Mouse (Mus musculus): Measurements from ENCODE around the gene Mog. TPM values are rescaled to one million over a fixed set of nuclear protein-coding genes. Genes with fewer than 3 reads are reported as not detected.
"Not testable (repeated sequence)": the region's sequence is repeated elsewhere in the genome, so short reads cannot be mapped to it uniquely, and the experiment has no call there.

Gene Mog
- polyA plus RNA-seq, 1 experiment from 2014 or later = 0.19 TPM

DNA sequence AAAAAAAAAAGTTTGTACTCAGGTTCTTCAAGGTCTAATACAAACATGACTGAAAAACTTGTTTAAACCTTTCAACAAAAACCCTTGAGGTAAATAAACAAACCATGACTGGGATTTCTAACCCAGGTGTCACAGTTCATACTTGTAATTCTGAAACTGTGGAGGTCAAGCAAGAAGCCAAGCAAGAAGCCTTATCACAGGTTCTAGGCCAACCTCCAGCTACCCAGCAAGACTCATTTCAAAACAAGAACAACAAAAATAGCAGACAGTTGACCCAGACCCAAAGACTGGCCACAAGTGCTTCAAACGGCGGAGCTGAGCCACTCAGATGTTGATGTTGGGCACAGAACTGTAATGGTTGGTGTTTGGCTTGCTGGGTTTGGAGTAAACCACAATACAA lies 28.7 kb downstream of the Mog start:
- no peaks in the 10 kb centered on the region for H3K36me3 ChIP-seq (ENCODE audit: control insufficient read depth, insufficient read depth, low read length)
- no peaks in the 10 kb centered on the region for H3K4me1 ChIP-seq (ENCODE audit: control insufficient read depth, insufficient read depth, low read length)
- no peak overlapping the region for H3K9ac ChIP-seq (replicated peaks; ENCODE audit: low read depth, low read length)
- no peaks in the 10 kb centered on the region for H3K9me3 ChIP-seq (ENCODE audit: control insufficient read depth, low read depth, low read length)
- no peak overlapping the region for H3K27ac ChIP-seq (ENCODE audit: low read length)
- H3K27me3 ChIP-seq (ENCODE audit: control insufficient read depth, insufficient read depth, low read length) = no peaks in the 10 kb centered on the region
- WGBS = 83% methylated on average over 2 of the region's 2 CpGs
- no peak overlapping the region for H3K4me3 ChIP-seq (ENCODE audit: low read depth, low read length)
- no peak for ATAC-seq (ENCODE audit: insufficient number of reproducible peaks, insufficient read depth, low FRiP score, low read depth)
- no peak overlapping the region for H3K4me2 ChIP-seq (replicated peaks; ENCODE audit: low read depth, low read length)

DNA sequence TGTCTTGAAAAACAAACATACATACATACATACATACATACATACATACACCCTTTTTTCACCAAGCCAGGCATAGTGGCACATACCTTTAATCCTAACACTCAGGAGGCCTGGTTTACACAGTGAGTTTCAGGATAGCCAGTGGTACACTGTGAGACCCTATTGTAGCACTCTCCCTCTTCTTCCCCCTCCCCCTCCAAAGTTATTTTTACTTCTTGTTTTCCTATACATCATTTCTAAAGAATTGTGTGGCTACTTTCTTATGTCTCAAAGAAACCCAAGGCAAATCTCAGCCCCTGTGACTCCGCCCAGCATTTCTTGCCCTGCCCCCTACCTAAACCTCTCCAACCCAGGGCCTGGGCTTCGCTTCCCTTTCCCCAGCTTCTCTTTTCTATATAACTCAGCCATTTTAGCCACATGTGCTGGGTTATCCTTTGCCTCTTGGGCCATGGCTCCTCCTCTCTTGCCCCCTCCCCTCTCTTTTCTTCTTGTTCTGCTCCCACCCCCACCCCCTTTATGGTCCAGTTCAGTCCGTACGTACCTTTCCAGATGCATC lies 29.4 kb downstream of the Mog start:
- no peak overlapping the region for H3K27ac ChIP-seq (ENCODE audit: low read length)
- no peak overlapping the region for H3K4me3 ChIP-seq (ENCODE audit: low read depth, low read length)
- H3K9ac ChIP-seq (replicated peaks; ENCODE audit: low read depth, low read length) = no peak overlapping the region
- no peak for ATAC-seq (ENCODE audit: insufficient number of reproducible peaks, insufficient read depth, low FRiP score, low read depth)
- no peak overlapping the region for H3K4me2 ChIP-seq (replicated peaks; ENCODE audit: low read depth, low read length)
- H3K27me3 ChIP-seq (ENCODE audit: control insufficient read depth, insufficient read depth, low read length) = 0 out of 2 replicates have a peak, but pooled peaks cover 4% of the 10 kb centered on the region
- 82% methylated on average over 4 of the region's 4 CpGs for WGBS
- H3K36me3 ChIP-seq (ENCODE audit: control insufficient read depth, insufficient read depth, low read length) = no peaks in the 10 kb centered on the region
- H3K4me1 ChIP-seq (ENCODE audit: control insufficient read depth, insufficient read depth, low read length) = no peaks in the 10 kb centered on the region
- H3K9me3 ChIP-seq (ENCODE audit: control insufficient read depth, low read depth, low read length) = no peaks in the 10 kb centered on the region

DNA sequence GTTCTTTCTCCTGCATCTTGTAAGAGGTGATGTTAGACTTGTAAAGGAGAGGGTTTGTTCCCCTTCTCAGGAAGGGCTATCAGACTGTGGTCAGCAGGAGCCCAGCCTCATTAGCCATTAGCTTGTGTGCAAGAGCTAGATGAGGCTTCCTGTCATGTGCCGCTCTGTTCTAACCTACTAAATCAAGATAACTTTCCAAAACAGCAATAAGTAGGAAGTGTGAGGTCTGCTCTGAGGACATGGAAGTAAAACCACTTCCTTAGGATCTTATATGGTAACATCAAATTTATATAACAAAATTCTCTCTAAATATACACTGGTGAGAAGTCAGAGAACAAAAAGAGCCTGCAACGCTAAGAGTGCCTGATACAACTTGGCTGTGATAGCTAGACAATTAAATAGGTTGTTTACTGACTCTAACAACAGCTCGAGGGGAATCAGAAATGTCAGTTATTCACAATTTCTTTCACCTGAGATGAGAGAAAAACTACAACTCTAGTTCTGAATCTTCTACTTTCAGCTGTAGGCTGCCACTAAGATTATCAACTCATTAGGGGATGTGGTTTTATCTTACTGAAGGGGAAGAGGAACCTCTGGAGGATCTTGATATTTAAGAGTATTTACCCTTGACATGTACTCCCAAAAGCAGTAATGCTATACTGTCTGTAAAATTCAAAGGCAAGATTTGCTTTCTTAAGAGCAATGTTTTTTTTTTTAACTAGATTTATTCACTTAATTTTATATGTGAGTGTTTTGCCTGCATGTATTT lies 30.7 kb downstream of the Mog start:
- Histone ChIP-seq H3K9me3 (ENCODE audit: control insufficient read depth, low read depth, low read length) (no peaks in the 10 kb centered on the region), H3K27me3 (ENCODE audit: control insufficient read depth, insufficient read depth, low read length) (peaks cover 14% of the 10 kb centered on the region; the same call in 1 of the 2 replicates), H3K4me2 (replicated peaks; ENCODE audit: low read depth, low read length) (no peak overlapping the region), H3K4me3 (ENCODE audit: low read depth, low read length) (no peak overlapping the region), H3K36me3 (ENCODE audit: control insufficient read depth, insufficient read depth, low read length) (no peaks in the 10 kb centered on the region), H3K4me1 (ENCODE audit: control insufficient read depth, insufficient read depth, low read length) (no peaks in the 10 kb centered on the region), H3K9ac (replicated peaks; ENCODE audit: low read depth, low read length) (no peak overlapping the region), H3K27ac (ENCODE audit: low read length) (no peak overlapping the region)
- no peak for ATAC-seq (ENCODE audit: insufficient number of reproducible peaks, insufficient read depth, low FRiP score, low read depth)
- 65% methylated on average over 3 of the region's 3 CpGs for WGBS

DNA sequence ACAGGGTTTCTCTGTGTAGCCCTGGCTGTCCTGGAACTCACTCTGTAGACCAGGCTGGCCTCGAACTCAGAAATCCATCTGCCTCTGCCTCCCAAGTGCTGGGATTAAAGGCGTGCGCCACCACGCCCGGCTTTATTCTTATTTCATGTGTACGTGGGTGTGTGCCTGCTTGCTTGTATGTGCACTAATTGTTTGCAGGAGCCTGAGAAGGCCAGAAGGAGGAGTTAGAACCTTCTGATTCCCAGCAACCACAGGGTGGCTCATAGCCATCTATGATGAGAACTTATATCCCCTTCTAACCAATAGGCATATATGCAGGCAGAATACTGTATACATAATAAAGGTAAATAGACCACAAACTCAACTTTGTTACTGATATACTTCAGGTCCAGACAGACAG lies 32.6 kb downstream of the Mog start:
- H3K36me3 ChIP-seq (ENCODE audit: control insufficient read depth, insufficient read depth, low read length); H3K9me3 ChIP-seq (ENCODE audit: control insufficient read depth, low read depth, low read length); H3K4me3 ChIP-seq (ENCODE audit: low read depth, low read length); H3K4me2 ChIP-seq (replicated peaks; ENCODE audit: low read depth, low read length); H3K9ac ChIP-seq (replicated peaks; ENCODE audit: low read depth, low read length); H3K4me1 ChIP-seq (ENCODE audit: control insufficient read depth, insufficient read depth, low read length); ATAC-seq (ENCODE audit: insufficient number of reproducible peaks, insufficient read depth, low FRiP score, low read depth); H3K27ac ChIP-seq (ENCODE audit: low read length): not testable (repeated sequence)
- peaks cover 16% of the 10 kb centered on the region; the same call in 1 of the 2 replicates for H3K27me3 ChIP-seq (ENCODE audit: control insufficient read depth, insufficient read depth, low read length)
- 85% methylated on average over 6 of the region's 6 CpGs for WGBS

DNA sequence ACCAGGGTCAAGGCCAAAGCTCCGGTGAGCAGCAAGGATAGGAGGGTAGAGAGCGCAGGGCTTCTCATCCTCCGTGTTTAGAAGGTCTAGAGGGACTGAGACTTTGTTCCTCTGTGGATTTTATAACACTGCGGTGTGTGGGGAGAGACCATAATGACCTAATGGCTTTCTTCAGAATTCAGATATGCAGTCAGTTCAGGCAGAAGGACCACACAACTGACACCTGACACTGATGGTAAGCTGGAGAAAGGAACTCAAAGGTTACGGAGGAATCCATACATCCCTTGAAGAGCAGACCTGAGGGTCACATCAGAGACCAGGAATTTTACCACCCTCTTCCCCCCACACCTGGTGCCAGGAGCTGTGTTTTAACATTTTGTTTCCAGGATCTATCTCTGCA lies 33.8 kb downstream of the Mog start, which contains the start of gene H2-M5:
H2-M5 (minus strand) TSS at position 101 of the 400 bp plus-strand sequence.
- Histone ChIP-seq H3K27ac (ENCODE audit: low read length) (no peak within 1 kb of the TSS), H3K36me3 (ENCODE audit: control insufficient read depth, insufficient read depth, low read length) (no peaks in the 10 kb centered on the region), H3K4me2 (replicated peaks; ENCODE audit: low read depth, low read length) (peak within 1 kb of the TSS; percentile 30; the same call in 1 of the 2 replicates), H3K9me3 (ENCODE audit: control insufficient read depth, low read depth, low read length) (no peaks in the 10 kb centered on the region), H3K4me3 (ENCODE audit: low read depth, low read length) (no peak within 1 kb of the TSS), H3K9ac (replicated peaks; ENCODE audit: low read depth, low read length) (no peak within 1 kb of the TSS), H3K27me3 (ENCODE audit: control insufficient read depth, insufficient read depth, low read length) (peaks cover 16% of the 10 kb centered on the region; the same call in 1 of the 2 replicates), H3K4me1 (ENCODE audit: control insufficient read depth, insufficient read depth, low read length) (no peaks in the 10 kb centered on the region)
- 28% methylated on average over 5 of the region's 5 CpGs for WGBS
- no peak for ATAC-seq (ENCODE audit: insufficient number of reproducible peaks, insufficient read depth, low FRiP score, low read depth)

DNA sequence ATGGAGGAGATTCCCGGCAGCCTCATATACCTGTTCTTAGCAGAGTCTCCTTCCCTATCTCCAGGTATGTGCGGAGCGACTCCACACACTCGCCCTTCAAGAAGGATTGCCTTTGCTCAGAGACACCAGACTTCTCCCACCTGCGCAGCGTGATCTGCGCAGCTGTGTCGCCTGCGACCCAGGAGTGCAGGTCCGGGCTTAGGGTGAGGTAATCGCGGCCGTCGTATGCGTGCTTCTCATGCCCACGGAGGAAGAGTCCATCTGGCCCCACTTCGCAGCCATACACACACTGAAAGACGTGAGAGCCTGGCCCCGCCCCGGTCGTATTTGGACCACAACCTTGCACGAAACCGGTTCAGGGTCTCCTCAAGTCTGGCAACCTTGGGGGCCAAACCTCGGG lies 34.7 kb downstream of the Mog start:
- H3K27ac ChIP-seq (ENCODE audit: low read length) = no peak overlapping the region
- ATAC-seq (ENCODE audit: insufficient number of reproducible peaks, insufficient read depth, low FRiP score, low read depth) = no peak
- H3K4me2 ChIP-seq (replicated peaks; ENCODE audit: low read depth, low read length) = peak overlapping the region; percentile 30; the same call in 1 of the 2 replicates
- no peaks in the 10 kb centered on the region for H3K36me3 ChIP-seq (ENCODE audit: control insufficient read depth, insufficient read depth, low read length)
- H3K9me3 ChIP-seq (ENCODE audit: control insufficient read depth, low read depth, low read length) = no peaks in the 10 kb centered on the region
- no peak overlapping the region for H3K9ac ChIP-seq (replicated peaks; ENCODE audit: low read depth, low read length)
- H3K4me1 ChIP-seq (ENCODE audit: control insufficient read depth, insufficient read depth, low read length) = no peaks in the 10 kb centered on the region
- H3K4me3 ChIP-seq (ENCODE audit: low read depth, low read length) = no peak overlapping the region
- peaks cover 16% of the 10 kb centered on the region; the same call in 1 of the 2 replicates for H3K27me3 ChIP-seq (ENCODE audit: control insufficient read depth, insufficient read depth, low read length)
- WGBS = 9% methylated on average over 24 of the region's 24 CpGs

DNA sequence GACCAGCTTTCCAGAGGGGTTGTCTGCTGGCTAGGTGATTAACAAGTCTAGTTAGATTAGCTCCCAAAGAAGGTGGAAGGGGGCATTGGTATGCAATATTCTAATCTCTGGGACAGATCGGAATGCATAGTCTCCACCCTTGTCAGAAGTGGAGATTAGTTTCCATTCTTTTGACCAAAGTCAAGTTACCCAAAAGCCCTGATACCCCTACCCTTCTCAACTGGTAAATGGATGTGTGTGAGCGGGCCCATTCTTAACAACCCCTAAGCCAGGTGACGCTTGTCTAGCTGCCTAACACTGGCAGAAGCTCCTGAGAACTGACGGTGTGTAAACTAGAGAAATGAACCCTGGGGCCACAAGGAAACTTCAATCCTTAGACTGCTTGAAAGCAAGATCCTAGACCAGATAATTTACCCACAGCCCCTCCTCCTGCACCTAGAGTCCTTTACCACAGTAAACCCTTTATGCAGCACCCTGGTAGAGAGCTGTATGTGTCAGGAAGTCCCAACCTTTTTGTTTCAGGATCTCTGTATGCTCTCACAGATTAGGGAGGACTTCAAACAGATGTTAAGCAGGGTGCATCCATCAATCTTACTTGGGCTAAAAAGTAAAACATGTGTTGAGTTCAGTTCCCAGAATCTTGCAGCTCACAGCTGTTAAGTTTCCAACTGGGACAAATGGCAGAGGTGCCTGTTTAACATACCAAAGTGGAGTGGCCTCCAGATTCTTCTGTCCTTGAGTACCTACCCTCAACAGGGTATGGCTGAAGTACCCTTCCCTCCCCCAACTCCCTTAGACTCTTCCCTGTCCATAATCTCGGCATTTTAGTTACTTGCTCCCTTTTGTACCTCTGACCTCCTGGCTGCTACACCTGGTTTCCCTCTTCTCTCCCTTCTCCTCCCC lies 40.7 kb downstream of the Mog start:
- no peak overlapping the region for H3K9ac ChIP-seq (replicated peaks; ENCODE audit: low read depth, low read length)
- no peak overlapping the region for H3K4me3 ChIP-seq (ENCODE audit: low read depth, low read length)
- 20% methylated on average over 5 of the region's 5 CpGs for WGBS
- H3K36me3 ChIP-seq (ENCODE audit: control insufficient read depth, insufficient read depth, low read length) = no peaks in the 10 kb centered on the region
- 0 out of 2 replicates have a peak overlapping the region, but pooled peaks have one; percentile 34 for H3K4me2 ChIP-seq (replicated peaks; ENCODE audit: low read depth, low read length)
- peaks cover 8% of the 10 kb centered on the region; the same call in 1 of the 2 replicates for H3K4me1 ChIP-seq (ENCODE audit: control insufficient read depth, insufficient read depth, low read length)
- H3K27ac ChIP-seq (ENCODE audit: low read length) = no peak overlapping the region
- H3K27me3 ChIP-seq (ENCODE audit: control insufficient read depth, insufficient read depth, low read length) = 0 out of 2 replicates have a peak, but pooled peaks cover 2% of the 10 kb centered on the region
- no peak for ATAC-seq (ENCODE audit: insufficient number of reproducible peaks, insufficient read depth, low FRiP score, low read depth)
- H3K9me3 ChIP-seq (ENCODE audit: control insufficient read depth, low read depth, low read length) = no peaks in the 10 kb centered on the region

DNA sequence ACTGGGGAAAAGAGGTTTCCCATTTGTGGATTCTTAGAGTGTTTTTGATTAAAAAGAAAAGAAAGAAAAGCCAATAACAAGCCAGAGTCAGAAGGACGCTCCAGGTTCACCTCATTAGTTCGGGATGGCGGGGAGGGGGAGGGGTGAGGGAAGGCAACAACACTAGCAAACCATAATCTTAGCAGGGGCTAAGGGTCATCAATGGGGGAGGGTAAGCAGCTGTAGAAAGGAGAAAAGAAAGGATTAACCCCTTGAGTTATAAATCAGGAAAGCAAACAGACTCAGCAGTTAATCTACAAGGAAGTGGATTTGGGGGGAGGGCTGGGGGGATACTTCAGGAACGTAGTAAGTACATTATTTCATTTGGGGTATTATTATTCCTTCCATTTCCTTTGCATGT lies 41.4 kb downstream of the Mog start:
- Histone ChIP-seq H3K36me3 (ENCODE audit: control insufficient read depth, insufficient read depth, low read length) (no peaks in the 10 kb centered on the region), H3K9me3 (ENCODE audit: control insufficient read depth, low read depth, low read length) (no peaks in the 10 kb centered on the region), H3K9ac (replicated peaks; ENCODE audit: low read depth, low read length) (no peak overlapping the region), H3K27ac (ENCODE audit: low read length) (no peak overlapping the region), H3K4me1 (ENCODE audit: control insufficient read depth, insufficient read depth, low read length) (peaks cover 8% of the 10 kb centered on the region; the same call in 1 of the 2 replicates), H3K27me3 (ENCODE audit: control insufficient read depth, insufficient read depth, low read length) (no peaks in the 10 kb centered on the region), H3K4me2 (replicated peaks; ENCODE audit: low read depth, low read length) (peak overlapping the region; percentile 34), H3K4me3 (ENCODE audit: low read depth, low read length) (no peak overlapping the region)
- no peak for ATAC-seq (ENCODE audit: insufficient number of reproducible peaks, insufficient read depth, low FRiP score, low read depth)
- 10% methylated on average over 4 of the region's 4 CpGs for WGBS

Data from stomach, embryonic 14.5 days (tissue).